Mouse (Mus musculus) lung, adult 2 months (tissue): ENCODE results near the gene Pygm. TPM values are rescaled to one million over a fixed set of nuclear protein-coding genes. Genes with fewer than 3 reads are reported as not detected.

Source experiments
- DNase-seq: peaks from one replicate; pipeline ENCODE4 v3.0.0; 2022
- H3K4me1 ChIP-seq: fragments of 200-500 bp; 2 replicates; pipeline ENCODE4 v1.6.1; 2011; ENCODE audit warnings: low read length; ENCODE audit not compliant: control insufficient read depth, insufficient read depth
- H3K4me3 ChIP-seq: fragments of 200-500 bp; replicated peaks from 2 replicates; pipeline ENCODE3; 2011; ENCODE audit warnings: low read depth, mild to moderate bottlenecking, control low read depth, low read length; ENCODE audit errors: extremely low read depth
- CTCF ChIP-seq: fragments of 200-500 bp; IDR thresholded peaks from 2 replicates; pipeline ENCODE4 v1.5.1; 2011; ENCODE audit warnings: mild to moderate bottlenecking, low read length, control low read depth; ENCODE audit not compliant: insufficient read depth
- POLR2A ChIP-seq: fragments of 200-500 bp; IDR thresholded peaks from 2 replicates; pipeline ENCODE4 v1.6.1; 2011; ENCODE audit warnings: low read depth, mild to moderate bottlenecking, control low read depth, low read length, borderline replicate concordance; ENCODE audit errors: extremely low read depth
- WGBS: fragments of 180-500 bp; shearing (Covaris S2); methylation state at CpG from one replicate; pipeline ENCODE4 v1.1.7; 2018; 5-methylcytosine and 5-hydroxymethylcytosine counted together
- polyA plus RNA-seq: library from polyadenylated mRNA; depleted of rRNA; stranded (reverse); fragments of >200 nt; gene quantifications from 2 replicates; pipeline ENCODE4 v1.2.3, GENCODE M21; 2012

The Pygm gene
- polyA plus RNA-seq, 1 experiment: 135 TPM

- H3K4me1 ChIP-seq: peaks cover 3% of the 10 kb centered on the region; the same call in 1 of the 2 replicates
- DNase-seq: no peak
- TF ChIP-seq POLR2A (no peak), CTCF (no peak)
- 86% methylated on average over 10 of the region's 10 CpGs for WGBS
- no peak overlapping the region for H3K4me3 ChIP-seq
Observed at GRCm38 (mm10) chr19:6403869-6404268, 19.7 kb downstream of the Pygm start.

GRCm38 (mm10) chr19:6405433-6405832, 21.2 kb downstream of the Pygm start:
- peaks cover under 1% of the 10 kb centered on the region; the same call in 1 of the 2 replicates for H3K4me1 ChIP-seq
- DNase-seq: no peak
- 68% methylated on average over 10 of the region's 10 CpGs for WGBS
- TF ChIP-seq POLR2A (no peak), CTCF (no peak)
- no peak overlapping the region for H3K4me3 ChIP-seq

DNA sequence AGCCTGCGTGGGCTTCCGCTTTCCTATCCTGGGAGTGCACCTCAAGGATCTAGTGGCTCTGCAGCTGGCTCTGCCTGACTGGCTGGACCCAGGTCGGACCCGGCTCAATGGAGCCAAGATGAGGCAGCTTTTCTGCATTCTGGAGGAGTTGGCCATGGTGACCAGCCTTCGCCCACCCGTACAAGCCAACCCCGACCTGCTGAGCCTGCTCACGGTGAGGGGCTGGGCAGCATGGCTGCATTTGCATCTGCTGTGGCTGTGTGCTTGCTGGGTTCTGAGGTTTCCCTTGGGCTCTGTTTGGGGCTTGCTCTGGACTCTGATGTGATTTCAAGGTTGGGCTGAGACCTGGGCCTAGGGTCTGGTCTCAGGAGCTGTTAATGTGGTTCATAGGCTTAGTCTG, 22.9 kb downstream of the Pygm start:
- Histone ChIP-seq H3K4me1 (no peaks in the 10 kb centered on the region), H3K4me3 (no peak overlapping the region)
- TF ChIP-seq CTCF: no peak
- no peak for TF ChIP-seq POLR2A
- WGBS: 85% methylated on average over 8 of the region's 8 CpGs
- no peak for DNase-seq

GRCm38 (mm10) chr19:6407816-6408510, 23.8 kb downstream of the Pygm start:
- TF ChIP-seq CTCF (no peak), POLR2A (no peak)
- DNase-seq: no peak
- H3K4me3 ChIP-seq: no peak overlapping the region
- no peaks in the 10 kb centered on the region for H3K4me1 ChIP-seq
- WGBS: 68% methylated on average over 16 of the region's 16 CpGs

- H3K4me3 ChIP-seq: no peak overlapping the region
- no peak for TF ChIP-seq CTCF
- no peak for TF ChIP-seq POLR2A
- no peak for DNase-seq
- WGBS: 72% methylated on average over 8 of the region's 8 CpGs
- H3K4me1 ChIP-seq: no peaks in the 10 kb centered on the region
Observed at GRCm38 (mm10) chr19:6408749-6409148, 24.6 kb downstream of the Pygm start.

GRCm38 (mm10) chr19:6409176-6409575, 25.0 kb downstream of the Pygm start:
- WGBS: 78% methylated on average over 5 of the region's 5 CpGs

GRCm38 (mm10) chr19:6409936-6410335, 25.7 kb downstream of the Pygm start:
- Histone ChIP-seq H3K4me3 (no peak overlapping the region), H3K4me1 (no peaks in the 10 kb centered on the region)
- 62% methylated on average over 5 of the region's 5 CpGs for WGBS
- DNase-seq: no peak
- no peak for TF ChIP-seq CTCF
- TF ChIP-seq POLR2A: no peak

More at GRCm38 (mm10) chr19:6409176-6409575, 25.0 kb downstream of the Pygm start:
- Histone ChIP-seq H3K4me1 (no peaks in the 10 kb centered on the region), H3K4me3 (no peak overlapping the region)
- DNase-seq: no peak
- TF ChIP-seq CTCF: no peak
- no peak for TF ChIP-seq POLR2A

GRCm38 (mm10) chr19:6412798-6413197, 28.6 kb downstream of the Pygm start:
- 56% methylated on average over 14 of the region's 14 CpGs for WGBS
- no peak for TF ChIP-seq POLR2A
- TF ChIP-seq CTCF: no peak
- H3K4me3 ChIP-seq: no peak overlapping the region
- DNase-seq: no peak
- 0 out of 2 replicates have a peak, but pooled peaks cover 2% of the 10 kb centered on the region for H3K4me1 ChIP-seq

DNA sequence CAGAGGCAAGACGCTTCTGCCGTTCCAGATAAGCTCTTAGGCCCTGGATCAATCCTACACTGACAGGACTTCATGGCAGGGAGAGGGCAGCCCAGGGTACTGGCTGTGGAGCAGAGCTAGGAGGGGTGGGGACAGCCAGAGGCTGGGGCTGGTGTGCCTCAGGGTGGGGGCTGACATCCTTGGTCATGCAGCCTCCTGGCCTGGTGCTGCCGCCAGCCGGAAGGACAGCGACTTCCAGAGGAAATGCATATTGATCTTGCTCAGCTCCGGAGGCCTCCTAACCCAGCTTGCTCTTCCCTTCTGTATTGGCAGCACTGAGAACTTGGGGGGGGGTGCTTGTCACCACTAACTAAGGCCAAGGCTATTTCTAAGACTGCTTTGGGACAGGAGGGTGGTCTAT, 31.3 kb downstream of the Pygm start:
- no peak for DNase-seq
- TF ChIP-seq CTCF (no peak), POLR2A (0 out of 2 replicates have a peak, but pooled peaks have one; percentile 3)
- WGBS: 34% methylated on average over 6 of the region's 6 CpGs

DNA sequence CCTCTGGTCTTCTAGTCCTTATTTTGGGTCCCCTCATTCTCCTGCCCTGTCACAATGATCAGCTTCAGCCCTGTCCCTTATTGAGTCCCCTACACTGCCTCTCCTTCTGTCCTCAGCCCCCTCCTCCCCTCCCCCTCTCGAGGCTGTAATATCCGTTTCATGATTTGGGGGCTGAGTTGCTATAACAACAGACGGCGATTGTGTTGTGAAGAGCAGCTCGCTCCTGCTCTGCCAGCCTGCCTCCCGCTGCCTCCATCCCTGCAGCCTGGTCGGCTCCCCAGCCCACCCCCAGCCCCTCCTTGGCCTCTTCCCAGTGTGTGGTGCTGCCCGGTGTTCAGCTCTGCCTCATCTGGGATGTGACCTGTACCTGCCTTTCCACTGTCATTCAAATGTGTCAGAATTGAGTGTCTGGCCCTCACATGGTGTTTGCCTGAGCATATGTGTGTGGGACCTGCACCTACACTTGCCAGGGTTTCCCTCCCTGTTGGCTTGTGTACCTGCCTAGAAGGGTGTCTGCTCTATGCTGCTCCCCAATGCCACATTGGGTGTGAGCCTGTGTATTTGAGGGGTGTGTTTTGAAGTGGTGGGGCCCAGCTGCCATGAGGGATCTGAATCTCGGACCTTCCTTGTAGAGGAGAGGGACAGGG, 32.0 kb downstream of the Pygm start:
- H3K4me1 ChIP-seq: 0 out of 2 replicates have a peak, but pooled peaks cover 2% of the 10 kb centered on the region
- TF ChIP-seq CTCF (no peak), POLR2A (no peak)
- no peak overlapping the region for H3K4me3 ChIP-seq
- DNase-seq: no peak
- WGBS: 26% methylated on average over 9 of the region's 9 CpGs

More for the DNA sequence above, 31.3 kb downstream of the Pygm start:
- Histone ChIP-seq H3K4me1 (0 out of 2 replicates have a peak, but pooled peaks cover 2% of the 10 kb centered on the region), H3K4me3 (no peak overlapping the region)
